Mouse (Mus musculus) testis, adult 2 months (tissue): ENCODE measurements around the gene Col4a4.

Source experiments
- CTCF ChIP-seq: fragments of 200-500 bp; IDR thresholded peaks from 2 replicates; pipeline ENCODE4 v1.5.1; 2012; ENCODE audit warnings: low read depth, mild to moderate bottlenecking, inconsistent platforms, low read length, moderate library complexity; ENCODE audit not compliant: control insufficient read depth, insufficient read depth, insufficient replicate concordance
- POLR2A ChIP-seq: fragments of 200-500 bp; IDR thresholded peaks from 2 replicates; pipeline ENCODE4 v1.6.1; 2012; ENCODE audit warnings: low read depth, mild to moderate bottlenecking, inconsistent platforms, low read length, moderate library complexity; ENCODE audit not compliant: control insufficient read depth

DNA sequence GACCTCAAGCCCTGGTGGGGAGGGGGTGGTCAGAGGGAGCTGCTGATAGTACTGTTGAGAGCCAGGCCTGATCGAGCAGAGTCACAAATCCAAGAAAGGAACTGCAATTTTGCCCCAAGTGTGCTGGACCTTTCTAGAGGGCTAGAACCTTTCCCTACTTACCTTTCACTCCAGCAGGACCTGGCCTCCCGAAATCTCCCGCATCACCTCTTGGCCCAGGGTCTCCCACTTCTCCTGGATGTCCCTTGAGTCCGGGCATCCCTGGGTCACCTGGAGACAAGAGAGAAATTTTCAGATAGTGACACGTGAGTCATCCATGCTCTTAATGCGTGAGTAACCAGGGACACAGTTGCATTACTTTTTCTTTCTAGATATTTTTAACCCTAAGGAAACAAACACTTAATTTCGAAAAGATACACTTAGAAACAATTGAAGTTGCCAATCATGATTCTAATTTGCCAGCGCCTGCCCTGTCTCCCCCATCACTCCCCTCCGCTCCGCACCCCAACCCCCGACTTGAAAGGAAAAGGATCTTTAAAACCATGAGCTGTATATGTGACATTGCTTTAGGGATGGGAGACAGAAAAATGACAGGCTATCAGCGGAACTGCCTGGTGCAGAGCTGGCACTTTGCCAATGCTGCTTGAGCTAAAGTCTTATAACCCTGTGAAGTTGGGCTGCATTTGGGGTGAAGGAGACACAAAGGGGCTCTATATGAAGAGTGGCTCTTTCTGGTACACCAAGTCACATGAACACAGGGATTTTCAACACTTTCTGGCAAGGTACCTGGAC, 106.8 kb downstream of the Col4a4 start:
- TF ChIP-seq CTCF = no peak
- no peak for TF ChIP-seq POLR2A
